Mouse (Mus musculus) urinary bladder, postnatal 4 days (tissue): ENCODE data around the gene Tex261.
A peak's percentile ranks its signal among the peaks of the same experiment; 100 is the strongest.

ENCODE experiments used
- DNase-seq, 2 experiments: peaks; one replicate each; pipeline ENCODE4 v3.0.0; 2021 to 2022; ENCODE audit warnings: low spot score in 2 of 2

The Tex261 gene

DNA sequence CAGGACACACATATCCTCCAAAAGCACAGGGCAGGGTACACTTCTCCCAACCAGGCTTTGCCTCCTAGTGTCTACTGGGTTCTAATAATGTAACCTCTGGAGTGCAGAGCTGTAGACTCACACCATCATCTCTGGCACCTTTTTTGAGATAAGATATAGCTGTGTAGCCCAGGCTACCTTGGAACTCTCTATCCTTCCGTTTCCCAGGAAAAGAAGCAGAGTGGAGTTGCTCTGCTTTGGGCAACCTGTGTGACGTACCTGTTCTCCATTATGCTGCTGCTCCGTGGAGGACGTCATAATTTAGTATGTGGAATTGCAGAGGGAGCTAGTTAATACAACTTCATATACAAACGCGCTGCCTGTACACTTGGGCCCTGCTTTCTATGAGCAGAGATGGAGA, 13.3 kb downstream of the Tex261 start, which contains the start of gene Ankrd53:
TSS of gene Ankrd53 (plus strand) at position 301 of the 400 bp plus-strand sequence.
- DNase-seq, result no peak

DNA sequence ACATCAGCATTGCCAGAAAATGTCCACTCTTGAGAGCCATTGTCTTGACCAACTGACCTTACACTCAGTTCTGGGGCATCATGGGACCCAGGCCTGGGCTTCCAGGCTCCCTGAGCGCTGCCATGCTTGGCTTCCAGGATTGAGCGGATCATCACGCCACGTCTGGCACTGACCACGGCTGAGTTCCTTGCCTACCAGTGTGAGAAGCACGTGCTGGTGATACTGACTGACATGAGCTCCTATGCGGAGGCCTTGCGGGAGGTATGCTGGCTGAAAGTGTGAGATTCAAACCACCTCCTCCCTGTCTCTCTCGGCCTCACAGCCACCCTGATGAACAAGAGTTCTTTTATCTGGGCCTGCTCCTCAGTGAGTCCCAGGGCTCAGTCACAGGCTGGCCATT, 19.6 kb downstream of the Tex261 start:
- no peak for DNase-seq

- peak in 1 of 2 experiments; percentile 78 for DNase-seq
These were observed 25.4 kb downstream of the Tex261 start for GRCm38 (mm10) chr6:83750171-83750684.

DNA sequence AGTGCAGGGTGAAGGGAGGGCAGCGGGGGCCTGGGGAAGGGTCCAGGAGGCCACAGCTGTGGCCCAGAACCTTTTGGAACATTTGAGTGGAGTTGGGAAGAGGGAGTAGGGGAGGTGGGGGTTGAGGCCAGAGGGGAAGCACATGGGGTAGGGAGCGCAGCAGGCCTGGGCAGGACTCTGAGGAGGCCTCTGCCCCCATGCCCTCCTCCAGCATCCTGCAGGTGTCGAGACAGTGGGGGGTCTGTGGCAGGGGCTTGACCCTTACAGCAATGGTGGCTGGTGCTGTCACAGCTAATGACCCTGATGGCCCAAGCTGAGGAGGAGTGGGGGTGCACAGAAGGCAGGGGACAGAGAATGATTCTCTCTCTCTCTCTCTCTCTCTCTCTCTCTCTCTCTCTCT, 26.3 kb downstream of the Tex261 start:
- DNase-seq, result no peak

DNA sequence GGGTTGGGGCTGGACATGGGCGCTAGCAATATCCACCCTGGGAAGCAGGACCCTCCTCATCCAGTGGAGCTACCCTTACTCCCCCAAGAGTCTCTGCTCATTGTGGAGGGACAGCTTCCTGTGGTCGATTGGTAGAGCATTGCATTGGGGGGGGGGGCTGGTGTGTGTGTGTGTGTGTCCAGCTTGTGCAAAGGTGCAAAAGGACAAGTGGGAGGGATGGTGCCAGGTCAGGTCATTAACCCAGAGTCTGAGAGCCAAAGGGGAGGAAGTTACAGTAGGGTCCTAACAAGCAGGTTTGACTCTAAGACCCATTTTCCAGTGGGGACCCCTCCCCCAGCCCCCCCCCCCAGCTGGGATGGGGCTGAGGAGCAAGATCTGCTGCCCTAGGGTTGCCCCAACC, 30.1 kb downstream of the Tex261 start:
- DNase-seq, result no peak

DNA sequence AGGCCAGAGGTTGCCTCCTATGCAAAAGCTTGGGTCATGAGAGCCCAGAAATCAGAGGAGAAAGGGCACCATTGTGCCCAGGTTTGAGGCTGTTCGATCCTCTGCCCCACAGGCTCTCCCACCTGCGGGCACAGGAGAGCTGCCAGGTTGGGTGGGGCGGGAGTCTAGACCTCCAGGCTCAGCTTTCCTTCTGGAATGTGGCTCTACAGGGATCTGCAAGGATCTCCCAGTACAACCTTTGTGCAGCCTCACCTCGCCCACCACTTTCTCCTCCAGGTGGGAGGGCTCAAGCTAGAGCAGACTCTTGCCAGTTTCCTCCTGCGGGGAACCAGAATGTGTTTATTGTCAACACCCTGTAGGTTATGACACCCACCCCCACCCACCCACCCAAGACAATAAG, 31.1 kb downstream of the Tex261 start:
- DNase-seq, result no peak

DNA sequence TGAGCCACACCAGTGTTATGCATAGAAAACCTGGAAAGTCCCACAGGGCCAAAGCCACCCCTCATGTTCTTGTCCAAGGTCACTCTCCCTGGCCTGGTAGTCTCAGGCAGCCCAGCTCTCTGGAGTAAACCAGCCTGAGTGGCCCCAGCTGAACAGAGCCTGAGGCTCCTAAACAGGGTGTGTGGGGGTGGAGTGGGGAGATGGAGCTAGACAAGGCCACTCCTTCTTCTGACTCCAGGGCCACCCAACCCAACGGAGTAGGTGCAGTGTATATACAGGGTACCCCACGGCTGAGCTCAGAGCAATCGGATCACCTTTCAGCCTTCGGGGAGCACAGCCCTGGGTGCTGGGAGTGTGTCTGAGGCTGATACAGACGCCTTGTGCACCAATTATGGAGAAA, 31.5 kb downstream of the Tex261 start:
- no peak for DNase-seq

DNA sequence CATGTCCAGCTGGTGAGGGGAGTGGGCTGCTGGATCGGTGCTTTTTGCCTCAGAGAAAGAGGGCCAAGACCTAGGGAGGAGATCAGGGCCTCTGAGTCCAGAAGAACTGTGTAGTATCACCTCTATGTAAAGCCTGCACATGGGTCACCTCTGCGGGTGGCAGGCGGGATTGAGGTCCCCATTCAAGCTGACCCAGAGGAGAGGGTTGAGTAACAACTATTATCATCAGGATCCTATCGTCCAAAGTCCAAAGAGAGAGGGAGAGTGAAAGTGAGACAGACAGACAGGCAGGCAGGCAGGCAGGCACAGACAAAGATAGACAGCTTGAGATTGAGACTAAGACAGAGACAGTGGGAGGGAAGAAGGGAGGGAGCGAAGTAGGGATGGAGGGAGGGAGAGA, 32.4 kb downstream of the Tex261 start:
- DNase-seq, result no peak

DNA sequence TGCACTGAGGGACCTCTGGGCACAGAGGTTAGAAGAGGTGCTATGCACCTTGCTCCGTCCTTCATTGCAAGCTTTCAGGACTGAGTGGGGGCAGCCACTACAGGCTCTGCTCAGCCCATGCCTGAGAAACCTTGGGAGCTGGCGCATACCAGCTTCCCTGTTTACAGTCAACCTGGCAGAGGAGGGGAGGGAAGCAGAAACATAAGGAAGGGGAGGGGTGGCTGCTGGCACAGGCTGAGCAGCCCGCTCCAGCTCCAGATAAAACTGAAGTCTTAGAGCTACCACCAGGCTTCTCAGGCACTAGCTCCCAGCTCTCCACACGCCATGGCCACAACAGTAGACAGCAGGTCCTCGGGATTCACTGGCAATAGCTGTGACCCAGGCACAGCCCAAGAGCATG, 32.9 kb downstream of the Tex261 start, which contains the start of gene Atp6v1b1:
TSS of gene Atp6v1b1 (plus strand) at position 230 of the 400 bp plus-strand sequence.
- DNase-seq, result no peak

DNA sequence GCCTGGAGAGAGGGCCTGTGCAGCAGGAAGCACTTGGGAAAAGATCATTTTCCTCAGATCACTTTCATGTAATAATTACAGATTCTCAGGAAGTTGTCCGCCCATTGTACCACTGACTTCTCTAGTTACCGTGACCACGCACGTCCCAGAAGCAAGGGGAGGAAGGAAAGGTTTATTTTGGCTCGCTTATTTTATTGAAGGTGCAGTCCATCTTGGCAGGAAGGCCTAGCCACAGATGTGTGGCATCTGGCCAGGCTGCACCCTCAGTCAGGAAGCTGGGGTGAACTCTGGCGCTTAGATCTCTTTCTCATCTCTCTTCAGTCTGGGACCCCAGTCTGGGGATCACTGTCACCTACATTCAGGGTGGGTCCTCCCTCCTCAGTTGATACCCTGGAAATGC, 37.0 kb downstream of the Tex261 start:
- no peak for DNase-seq

GRCm38 (mm10) chr6:83737311-83737710, 38.3 kb downstream of the Tex261 start:
- DNase-seq, result no peak

DNA sequence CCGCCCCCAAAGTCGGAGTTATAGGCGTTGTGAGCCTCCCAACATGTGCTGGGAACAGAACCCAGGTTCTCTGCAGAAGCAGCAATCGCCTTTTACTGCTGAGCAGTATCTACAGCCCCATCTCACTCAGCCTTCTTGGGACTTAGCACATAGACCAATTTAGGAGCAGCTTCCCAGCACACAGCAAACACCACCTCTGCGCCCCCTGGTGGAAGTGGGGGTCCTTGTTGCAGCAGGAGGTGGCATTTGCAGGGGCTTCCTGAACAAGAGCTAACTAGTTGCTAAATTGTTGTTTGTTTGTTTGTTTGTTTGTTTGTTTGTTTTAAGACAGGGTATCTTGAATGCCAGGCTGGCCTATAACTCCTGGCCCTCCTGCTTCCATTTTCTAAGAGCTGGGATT, 44.5 kb downstream of the Tex261 start:
- DNase-seq, result peak; percentile 53 to 75

DNA sequence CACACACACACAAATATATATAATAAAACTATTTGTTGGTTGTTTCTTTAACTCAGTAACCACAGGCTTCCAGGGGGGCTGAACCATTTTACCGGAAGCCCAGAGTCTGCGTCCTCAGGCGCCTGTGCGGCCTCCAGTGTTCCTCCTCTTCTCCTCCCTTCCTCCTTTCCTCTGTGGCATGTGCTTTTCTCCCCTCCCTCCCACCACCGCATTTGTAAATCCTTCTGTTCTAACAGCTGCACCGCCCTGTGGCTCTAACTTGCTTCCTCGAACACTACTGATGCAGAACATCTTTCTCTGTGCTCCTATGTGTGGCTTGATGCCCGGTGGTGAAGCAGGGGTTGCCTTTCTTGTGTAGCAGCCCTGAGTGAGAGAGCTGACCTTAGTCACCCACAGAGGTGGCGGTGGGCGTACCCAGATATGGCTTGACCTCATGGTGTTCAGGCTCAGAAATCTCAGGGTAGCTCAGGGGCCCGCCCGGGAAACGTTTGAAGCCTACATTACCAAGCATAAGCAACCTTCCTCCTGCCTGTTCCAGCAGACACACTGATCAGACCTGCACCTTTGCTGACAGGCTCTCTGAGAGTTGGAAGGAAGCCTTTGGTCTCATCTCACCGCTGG, 46.2 kb downstream of the Tex261 start:
- DNase-seq, result no peak

DNA sequence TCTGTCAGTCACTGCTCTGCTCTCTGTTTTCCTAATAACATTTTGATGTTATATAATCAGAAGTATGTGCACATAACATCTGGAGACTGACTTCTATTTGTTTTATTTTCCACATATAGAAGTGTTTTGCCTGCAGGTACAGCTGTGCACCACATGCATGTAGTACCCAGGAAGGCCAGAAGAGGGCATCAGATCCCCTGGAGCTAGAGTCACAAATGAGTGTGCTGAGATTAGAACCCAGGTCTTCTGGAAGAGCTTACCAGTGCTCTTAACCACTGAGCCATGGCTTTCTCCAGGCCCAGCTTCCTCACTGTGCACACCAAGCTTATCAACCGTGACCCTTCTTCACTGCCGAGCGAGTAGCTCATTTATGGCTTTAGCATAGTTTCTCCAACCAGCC, 47.1 kb downstream of the Tex261 start:
- DNase-seq, result no peak

- DNase-seq, result no peak
These were observed 48.4 kb downstream of the Tex261 start for GRCm38 (mm10) chr6:83727178-83727577.

DNA sequence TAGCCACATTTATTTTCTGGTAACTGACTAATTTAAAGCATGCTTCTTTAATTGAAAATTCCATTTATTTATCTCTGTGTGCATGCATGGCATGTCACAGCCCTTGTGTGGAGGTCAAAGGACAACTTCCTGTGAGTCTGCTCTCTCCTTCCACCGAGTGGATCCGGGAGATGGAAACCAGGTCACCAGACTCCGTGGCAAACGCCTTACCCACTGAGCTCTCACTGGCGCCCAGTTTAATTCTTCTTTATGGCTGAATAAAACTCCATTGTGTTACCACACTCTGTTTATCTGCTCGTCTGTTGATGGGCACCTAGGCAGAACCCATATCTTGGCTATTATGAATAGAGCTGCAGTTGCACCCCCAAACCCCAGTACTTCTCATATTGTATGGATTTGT, 53.1 kb downstream of the Tex261 start:
- no peak for DNase-seq
